Mouse (Mus musculus) thymus, adult 2 months (tissue): ENCODE results near the gene Rtca.

Experiments used
- CTCF ChIP-seq: fragments of 200-500 bp; IDR thresholded peaks from 2 replicates; pipeline ENCODE4 v1.5.1; 2012; ENCODE audit warnings: mild to moderate bottlenecking, control low read depth, low read length, moderate library complexity, borderline replicate concordance; ENCODE audit not compliant: control insufficient read depth, poor library complexity, insufficient read depth; ENCODE audit errors: extremely low read depth
- POLR2A ChIP-seq: fragments of 200-500 bp; IDR thresholded peaks from 2 replicates; pipeline ENCODE4 v1.6.1; 2012; ENCODE audit warnings: mild to moderate bottlenecking, low read length, control low read depth, moderate library complexity; ENCODE audit not compliant: control insufficient read depth, poor library complexity, insufficient read depth; ENCODE audit errors: extremely low read depth

DNA sequence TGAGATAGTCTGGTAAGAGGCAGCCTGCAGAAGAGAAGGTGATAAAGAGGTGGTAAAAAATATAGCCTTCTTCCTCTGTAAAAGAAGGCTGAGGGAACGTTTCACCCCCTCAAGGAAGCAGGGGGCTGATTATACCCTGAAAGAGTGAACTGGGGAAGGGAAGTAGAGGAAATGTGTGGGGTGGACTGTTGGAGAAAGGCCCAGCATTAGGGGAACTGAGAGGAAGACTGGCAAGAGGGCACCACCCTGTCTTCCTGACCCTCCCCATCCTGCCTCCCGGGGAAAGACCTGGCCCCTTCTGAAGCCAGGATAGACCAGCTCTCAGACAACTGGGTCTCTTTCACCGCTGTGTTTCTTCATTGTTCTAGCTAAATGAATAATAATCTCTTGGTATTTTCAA is 34.5 kb upstream of the Rtca start:
- TF ChIP-seq CTCF = no peak
- no peak for TF ChIP-seq POLR2A
